Mouse (Mus musculus): Measurements from ENCODE around the gene Rrp15.

- TF ChIP-seq CTCF (IDR thresholded peaks at IDR 0.05; ENCODE audit: control insufficient read depth, insufficient read depth, insufficient replicate concordance, low read depth, low read length) (no peak), POLR2A (IDR thresholded peaks at IDR 0.05; ENCODE audit: control insufficient read depth, low read depth, low read length) (no peak)
Measured at GRCm38 (mm10) chr1:186739828-186740227, 9.3 kb downstream of the Rrp15 start.

Data from testis, adult 2 months (tissue).